Mouse (Mus musculus): ENCODE measurements around the gene Pop5. TPM values are rescaled to one million over a fixed set of nuclear protein-coding genes. Genes with fewer than 3 reads are reported as not detected.

Pop5 gene
- total RNA-seq, 2 experiments from 2014 or later, result 116 to 117 TPM

DNA sequence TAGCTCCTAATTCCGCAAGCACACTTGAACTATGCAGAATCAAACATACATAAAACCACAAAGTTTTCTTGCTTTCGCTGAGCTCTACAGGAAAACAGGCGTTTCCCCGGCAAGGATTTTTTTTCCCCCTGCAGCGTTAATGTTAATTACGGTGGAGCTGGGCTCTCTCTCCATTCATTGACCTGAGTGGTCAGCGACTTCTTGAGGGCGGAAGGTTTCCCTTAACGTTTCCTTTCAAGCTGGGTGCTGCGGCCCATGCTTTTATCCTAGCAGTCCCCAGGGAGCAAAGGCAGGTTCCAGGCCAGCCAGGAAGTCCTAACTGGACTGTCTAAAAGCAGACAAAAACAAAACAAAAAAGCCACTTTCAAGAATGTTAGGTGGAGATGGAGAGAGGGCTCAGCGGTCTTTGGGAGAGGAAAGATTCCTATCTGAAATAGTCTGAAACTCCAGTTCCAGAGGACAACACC, 3.1 kb downstream of the Pop5 start:
- Histone ChIP-seq H3K4me3 (peak overlapping the region; percentile 74), H3K27ac (peak overlapping the region; percentile 93)
- DNase-seq (ENCODE audit: extremely low spot score in 1 of 2, low spot score in 2 of 2), result no peak
- TF ChIP-seq CTCF (IDR thresholded peaks at IDR 0.05), result no peak
- intact Hi-C loops (cut with DNase I), result no loop called here

DNA sequence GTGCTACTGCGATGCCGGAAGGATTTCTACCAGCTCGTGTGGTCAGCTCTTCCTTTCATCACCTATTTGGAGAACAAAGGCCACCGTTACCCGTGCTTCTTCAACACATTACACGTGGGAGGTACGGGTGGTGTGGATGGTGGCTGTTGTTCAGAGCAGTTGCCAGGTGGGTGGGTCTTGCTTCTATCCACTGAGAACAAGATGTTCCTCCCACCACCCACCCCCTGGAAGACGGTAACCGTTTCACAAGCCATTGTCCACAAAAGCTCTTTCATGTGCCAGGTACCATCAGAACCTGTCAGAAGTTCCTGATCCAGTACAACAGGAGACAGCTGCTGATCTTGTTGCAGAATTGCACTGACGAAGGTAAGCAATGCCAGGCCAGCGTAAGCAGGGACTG, 4.6 kb downstream of the Pop5 start:
- intact Hi-C loops (cut with DNase I), result no loop called here
- H3K4me3 ChIP-seq, result peak overlapping the region; percentile 74; the same call in 1 of the 2 replicates
- H3K27ac ChIP-seq, result peak overlapping the region; percentile 57
- no peak for DNase-seq (ENCODE audit: extremely low spot score in 1 of 2, low spot score in 2 of 2)
- TF ChIP-seq CTCF (IDR thresholded peaks at IDR 0.05), result no peak

DNA sequence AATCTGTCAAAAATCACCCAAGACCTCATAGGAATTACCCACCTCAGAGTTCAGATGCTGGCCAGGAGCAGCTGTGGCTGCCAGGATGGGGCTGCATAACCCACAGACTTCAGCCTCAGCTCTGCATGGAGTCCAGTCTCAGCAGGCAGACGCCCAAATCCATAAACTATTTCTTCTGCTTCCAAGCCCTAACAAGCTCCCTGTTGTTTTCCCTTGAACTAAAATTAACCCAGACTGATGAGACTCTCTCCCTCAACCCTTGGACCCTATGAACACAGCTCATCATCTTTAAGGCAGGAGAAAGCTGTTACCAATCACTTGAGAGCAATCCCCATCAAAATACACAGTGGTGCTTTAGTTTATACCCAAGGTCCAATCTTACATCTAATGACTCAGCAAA, 19.8 kb downstream of the Pop5 start:
- no peak for TF ChIP-seq CTCF (IDR thresholded peaks at IDR 0.05)
- no peak overlapping the region; the same call in 1 of the 2 replicates for H3K27ac ChIP-seq
- DNase-seq (ENCODE audit: extremely low spot score in 1 of 2, low spot score in 2 of 2), result no peak
- intact Hi-C loops (cut with DNase I), result no loop called here
- H3K4me3 ChIP-seq, result no peak overlapping the region

DNA sequence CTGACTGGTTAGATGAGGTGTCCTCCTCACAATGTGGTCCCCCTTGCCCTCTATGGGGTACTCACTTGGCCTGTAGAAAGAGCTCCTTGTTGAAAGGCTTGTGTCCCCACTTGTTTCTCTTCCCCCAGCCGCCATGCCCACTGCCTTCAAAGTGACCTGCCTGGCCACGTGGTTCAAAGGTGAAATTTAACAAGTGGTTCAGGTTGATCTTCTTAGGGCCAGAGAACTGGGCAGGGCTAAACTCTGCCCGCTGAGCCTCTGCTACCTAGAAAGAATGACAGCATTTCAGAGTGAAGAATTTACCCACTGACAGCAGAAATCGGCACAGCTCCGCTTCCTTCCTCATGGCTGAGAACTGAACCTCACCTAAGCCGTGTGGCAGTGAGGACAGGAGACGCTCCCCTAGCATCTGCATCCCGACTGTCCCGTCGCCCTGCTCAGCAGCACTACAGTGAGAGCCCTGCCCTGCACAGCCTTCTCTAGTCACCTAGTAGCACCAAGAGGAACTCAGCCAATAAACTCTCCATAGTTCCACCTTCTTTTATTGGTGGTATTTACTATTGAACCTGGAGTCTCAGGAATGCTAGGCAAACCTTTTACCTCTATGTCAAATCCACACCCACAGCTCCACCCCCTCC, 21.4 kb downstream of the Pop5 start:
- Histone ChIP-seq H3K4me3 (no peak overlapping the region), H3K27ac (no peak overlapping the region)
- intact Hi-C loops (cut with DNase I), result no loop called here
- no peak for TF ChIP-seq CTCF (IDR thresholded peaks at IDR 0.05)
- no peak for DNase-seq (ENCODE audit: extremely low spot score in 1 of 2, low spot score in 2 of 2)

DNA sequence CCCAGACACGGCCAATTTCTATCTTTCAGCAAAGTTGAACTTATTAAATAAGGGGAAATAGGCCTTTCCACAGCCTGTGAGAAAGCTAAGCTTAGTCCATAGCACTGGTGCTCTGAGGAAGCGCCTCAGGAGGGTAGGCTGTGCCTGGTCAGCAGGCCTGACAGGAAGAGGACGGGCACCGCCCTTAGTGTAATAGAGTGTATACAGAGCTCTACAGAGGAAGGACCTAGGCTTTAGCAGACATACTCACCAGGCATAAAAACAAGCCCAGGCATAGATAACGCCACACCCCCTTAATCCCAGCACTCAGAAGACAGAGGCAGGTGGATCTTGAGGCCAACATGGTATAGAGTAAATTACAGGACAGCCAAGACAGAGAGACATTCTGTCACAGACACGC, 24.7 kb downstream of the Pop5 start:
- intact Hi-C loops (cut with DNase I), result no loop called here
- no peak for TF ChIP-seq CTCF (IDR thresholded peaks at IDR 0.05)
- Histone ChIP-seq H3K27ac (no peak overlapping the region), H3K4me3 (no peak overlapping the region)
- DNase-seq (ENCODE audit: extremely low spot score in 1 of 2, low spot score in 2 of 2), result no peak

DNA sequence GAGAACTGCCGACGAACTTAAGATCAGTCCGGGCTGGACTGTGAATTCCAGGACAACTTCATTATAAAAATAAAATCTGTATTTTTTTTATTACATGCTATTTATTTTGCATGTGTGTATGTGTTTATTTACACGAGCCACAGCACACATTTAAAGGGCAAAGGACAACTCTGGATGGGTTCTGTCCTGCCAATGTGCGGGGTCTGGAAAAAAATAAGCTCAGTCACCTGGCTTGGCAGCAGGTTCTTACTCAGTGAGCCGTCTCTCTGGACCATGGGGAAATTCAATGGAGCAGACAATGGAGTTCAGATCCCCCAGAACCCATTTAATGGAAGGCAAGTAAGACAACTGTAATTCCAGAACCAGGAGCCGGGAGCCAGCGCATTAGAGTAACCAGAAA, 25.5 kb downstream of the Pop5 start:
- intact Hi-C loops (cut with DNase I), result no loop called here
- Histone ChIP-seq H3K27ac (no peak overlapping the region), H3K4me3 (no peak overlapping the region)
- DNase-seq (ENCODE audit: extremely low spot score in 1 of 2, low spot score in 2 of 2), result no peak
- TF ChIP-seq CTCF (IDR thresholded peaks at IDR 0.05), result no peak

DNA sequence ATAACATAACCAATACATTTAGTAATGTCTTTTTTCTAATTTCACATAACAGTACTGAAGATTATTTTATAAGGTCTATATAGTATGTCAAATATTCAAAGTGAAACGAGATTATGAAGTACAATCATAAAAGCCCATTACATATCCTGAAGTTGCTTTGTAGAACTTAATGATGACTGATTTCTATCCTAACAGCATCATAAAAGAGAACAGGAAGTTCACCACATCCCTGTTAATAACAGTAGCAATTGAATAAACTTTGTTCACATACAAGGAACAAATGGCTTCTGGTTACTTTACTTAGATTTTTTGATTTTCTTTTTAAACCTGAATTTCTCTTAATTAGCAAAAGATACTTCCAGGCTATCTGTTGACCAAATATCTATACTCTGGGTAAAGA, 26.2 kb downstream of the Pop5 start:
- H3K27ac ChIP-seq, result no peak overlapping the region
- no peak for TF ChIP-seq CTCF (IDR thresholded peaks at IDR 0.05)
- no peak overlapping the region for H3K4me3 ChIP-seq
- DNase-seq (ENCODE audit: extremely low spot score in 1 of 2, low spot score in 2 of 2), result no peak
- intact Hi-C loops (cut with DNase I), result loop anchor here (2.0 kb wide), 1 partner anchor 15 kb away; no protein-coding TSS in a partner anchor

DNA sequence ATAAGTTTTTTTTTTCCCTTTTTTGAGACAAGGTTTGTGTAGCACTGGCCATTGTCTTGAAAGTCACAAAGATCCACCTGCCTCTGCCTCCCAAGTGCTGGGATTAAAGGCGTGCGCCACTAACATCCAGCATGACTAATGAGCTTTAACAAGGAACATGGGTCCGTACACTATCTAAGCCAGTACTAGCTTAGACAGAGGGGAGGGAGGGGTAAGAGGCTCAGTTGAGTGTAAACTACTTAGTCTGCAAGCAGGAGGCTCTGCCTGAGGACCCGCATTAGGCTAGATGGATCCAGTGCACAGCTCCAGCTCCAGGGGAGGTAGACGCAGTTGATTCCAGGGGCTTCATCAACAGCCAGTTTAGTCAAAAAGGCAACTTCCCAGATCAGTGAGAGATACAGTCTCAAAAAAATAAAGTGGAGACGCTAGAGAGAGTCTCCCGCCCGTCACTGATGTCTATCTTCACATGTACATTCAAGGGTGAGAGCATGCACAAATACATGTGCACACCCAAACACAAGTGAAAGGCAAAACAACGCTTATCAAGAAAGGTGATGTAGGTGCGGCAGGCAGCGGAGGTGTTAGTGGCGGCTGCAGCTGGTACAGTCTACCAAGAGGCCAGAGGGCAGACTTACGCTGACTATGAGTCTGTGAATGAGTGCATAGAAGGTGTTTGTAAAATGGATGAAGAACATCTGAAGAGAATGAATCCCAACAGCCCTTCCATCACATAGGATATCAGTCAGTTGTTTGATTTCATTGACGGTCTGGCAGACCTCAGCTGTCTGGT, 27.1 kb downstream of the Pop5 start:
- H3K27ac ChIP-seq, result no peak overlapping the region
- intact Hi-C loops (cut with DNase I), result loop anchor here (2.0 kb wide), 1 partner anchor 16 kb away; no protein-coding TSS in a partner anchor
- H3K4me3 ChIP-seq, result no peak overlapping the region
- DNase-seq (ENCODE audit: extremely low spot score in 1 of 2, low spot score in 2 of 2), result no peak
- no peak for TF ChIP-seq CTCF (IDR thresholded peaks at IDR 0.05)

DNA sequence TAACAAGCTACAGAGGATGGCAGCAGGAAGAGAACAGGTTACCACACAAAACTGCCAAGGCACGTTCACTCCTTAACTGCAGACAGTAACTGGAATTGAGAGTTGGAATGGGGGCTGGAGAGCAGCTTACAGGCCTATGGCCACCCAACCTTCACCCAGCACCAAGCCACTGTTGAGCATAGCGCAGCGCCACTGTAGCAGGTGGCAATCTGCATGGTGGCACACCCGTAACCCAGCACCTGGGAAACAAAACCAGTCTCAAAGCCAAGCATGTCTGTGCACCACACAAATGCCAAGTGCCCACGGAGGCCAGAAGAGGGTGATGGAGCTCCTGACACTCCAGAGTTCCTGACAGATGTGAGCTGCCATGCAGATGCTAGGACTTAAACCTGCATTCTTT, 30.7 kb downstream of the Pop5 start:
- intact Hi-C loops (cut with DNase I), result no loop called here
- Histone ChIP-seq H3K4me3 (no peak overlapping the region), H3K27ac (no peak overlapping the region)
- no peak for DNase-seq (ENCODE audit: extremely low spot score in 1 of 2, low spot score in 2 of 2)
- TF ChIP-seq CTCF (IDR thresholded peaks at IDR 0.05), result no peak

DNA sequence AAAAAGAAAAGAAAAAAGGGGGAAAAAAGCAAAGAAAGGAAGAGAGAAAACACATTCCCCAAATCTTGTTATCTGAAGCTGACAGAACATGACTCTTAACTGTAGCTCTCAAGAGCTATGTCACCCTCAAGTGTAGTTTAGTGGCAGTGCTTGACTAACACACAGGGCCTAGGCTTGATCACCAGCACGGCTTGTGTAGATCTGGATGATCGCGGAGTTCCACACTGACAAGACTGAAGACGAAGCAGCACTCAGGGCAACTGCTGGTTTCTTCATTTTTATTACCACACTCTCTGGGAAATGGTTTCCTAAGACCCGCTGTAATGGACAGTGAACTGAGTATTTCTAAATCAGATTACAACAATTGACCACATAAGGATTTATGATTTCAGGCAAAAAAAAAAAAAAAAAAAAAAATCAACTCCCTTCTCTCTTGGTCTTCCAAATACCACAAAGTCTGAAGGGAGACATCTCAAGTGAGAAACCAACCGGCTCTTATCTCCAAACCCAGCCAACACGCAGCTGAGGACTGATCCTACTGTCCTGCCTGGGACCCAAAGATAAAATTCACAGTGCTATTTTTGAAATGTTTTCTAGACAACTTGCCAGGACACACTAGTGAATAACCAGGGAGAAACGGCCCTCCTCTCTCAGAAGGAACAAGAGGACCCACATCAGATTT, 31.3 kb downstream of the Pop5 start:
- Histone ChIP-seq H3K27ac (no peak overlapping the region), H3K4me3 (no peak overlapping the region)
- no peak for DNase-seq (ENCODE audit: extremely low spot score in 1 of 2, low spot score in 2 of 2)
- TF ChIP-seq CTCF (IDR thresholded peaks at IDR 0.05), result no peak
- intact Hi-C loops (cut with DNase I), result no loop called here

DNA sequence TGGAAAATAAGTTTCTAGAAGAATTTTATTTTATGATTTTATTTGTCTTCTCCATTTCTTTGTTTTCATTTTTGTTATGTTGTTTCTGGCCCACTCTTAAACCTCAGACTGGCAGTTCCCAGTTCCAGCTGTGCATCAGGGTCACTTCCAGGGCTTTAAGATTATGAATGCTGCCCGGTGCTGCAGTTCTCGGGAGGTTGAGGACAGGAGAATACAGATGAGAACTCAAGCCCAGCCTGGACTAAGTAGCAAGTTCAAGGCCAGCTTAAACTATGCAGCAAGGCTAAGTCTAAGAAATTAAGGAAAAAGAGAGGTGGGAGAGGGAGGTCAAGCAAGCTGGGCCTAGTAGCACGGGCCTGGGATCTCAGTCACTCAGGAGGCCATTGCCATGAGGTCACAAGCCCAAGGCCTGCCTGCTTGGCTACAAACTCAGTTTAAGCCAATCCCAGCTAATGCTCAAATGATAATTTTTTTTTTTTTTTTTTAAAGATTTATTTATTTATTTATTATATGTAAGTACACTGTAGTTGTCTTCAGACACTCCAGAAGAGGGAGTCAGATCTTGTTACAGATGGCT, 31.9 kb downstream of the Pop5 start:
- H3K4me3 ChIP-seq, result no peak overlapping the region
- TF ChIP-seq CTCF (IDR thresholded peaks at IDR 0.05), result no peak
- no peak overlapping the region for H3K27ac ChIP-seq
- intact Hi-C loops (cut with DNase I), result loop anchor here (2.0 kb wide), 1 partner anchor 61 kb away; no protein-coding TSS in a partner anchor
- no peak for DNase-seq (ENCODE audit: extremely low spot score in 1 of 2, low spot score in 2 of 2)

DNA sequence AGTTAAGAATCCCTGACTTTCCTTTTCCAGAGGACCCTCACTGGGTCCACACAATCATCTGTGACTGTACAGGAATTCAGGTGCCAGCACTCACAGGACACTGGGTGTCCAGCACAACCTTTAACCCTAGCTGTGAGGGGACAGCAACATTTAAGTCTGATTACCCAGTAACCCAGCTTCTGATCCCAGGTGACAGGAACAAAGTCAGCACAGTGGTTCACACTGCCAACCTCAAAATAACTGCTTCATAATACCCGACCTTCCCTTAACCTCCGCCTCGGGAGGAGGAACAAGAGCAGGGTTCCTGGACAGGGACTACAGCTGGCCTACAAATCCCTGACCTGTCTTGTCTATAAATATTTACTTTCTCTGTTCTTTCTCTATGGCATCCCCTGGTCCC, 32.6 kb downstream of the Pop5 start:
- Histone ChIP-seq H3K27ac (no peak overlapping the region), H3K4me3 (no peak overlapping the region)
- intact Hi-C loops (cut with DNase I), result loop anchor here (2.0 kb wide), 1 partner anchor 61 kb away; no protein-coding TSS in a partner anchor
- no peak for DNase-seq (ENCODE audit: extremely low spot score in 1 of 2, low spot score in 2 of 2)
- TF ChIP-seq CTCF (IDR thresholded peaks at IDR 0.05), result no peak

All from left cerebral cortex, adult 2 months (tissue).